Mouse (Mus musculus) liver, embryonic 18 days (tissue): ENCODE measurements around the gene Hmgb3. TPM values are rescaled to one million over a fixed set of nuclear protein-coding genes. Genes with fewer than 3 reads are reported as not detected.

ENCODE experiments used
- polyA plus RNA-seq: library from polyadenylated mRNA; depleted of rRNA; stranded (reverse); fragments of >200 nt; gene quantifications from 2 replicates; pipeline ENCODE4 v1.2.3, GENCODE M21; 2012; rRNA removed

The Hmgb3 gene
- polyA plus RNA-seq, result 71.5 and 73.6 TPM in 2 replicates

DNA sequence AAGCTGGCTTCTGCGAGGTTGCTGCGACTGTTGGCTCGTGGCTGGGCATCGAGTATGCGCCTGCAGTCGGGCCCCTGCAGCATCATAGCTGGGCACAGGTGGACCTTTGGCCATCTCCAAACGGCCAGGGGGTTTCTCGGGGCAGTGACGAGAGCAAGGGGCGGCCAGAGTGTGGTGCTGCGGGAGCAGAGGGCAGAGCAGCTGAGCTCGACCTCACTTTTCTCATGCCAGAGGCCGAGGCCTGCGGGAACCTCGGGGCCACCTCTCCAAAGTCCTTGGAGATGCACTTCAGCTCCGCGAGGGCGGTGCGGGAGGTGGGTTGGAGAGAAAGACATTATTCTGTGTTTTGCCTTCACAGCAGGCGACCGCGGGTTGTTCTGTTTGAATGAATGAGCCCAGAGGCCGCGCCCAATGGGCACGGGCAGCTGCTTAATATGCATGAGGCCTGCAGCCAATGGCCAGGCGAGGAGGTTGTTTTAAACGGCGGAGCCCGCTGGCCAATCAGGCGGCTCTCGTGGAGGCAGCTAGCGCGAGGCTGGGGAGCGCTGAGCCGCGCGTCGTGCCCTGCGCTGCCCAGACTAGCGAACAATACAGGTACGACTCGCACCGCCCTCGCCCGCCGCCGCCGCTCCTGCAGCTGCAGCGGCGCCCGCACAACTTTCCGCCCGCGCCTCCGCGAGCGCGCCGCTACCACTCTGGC lies at the start of gene Hmgb3:
TSS of gene Hmgb3 (plus strand) at position 504 of the 700 bp plus-strand sequence.

Other genes with a start within 250 kb of the Hmgb3 start
- 4.1 TPM in 2 replicates for gene Mtmr1, start 191.2 kb upstream of the Hmgb3 start, polyA plus RNA-seq
- gene Cd99l2, start 63.1 kb upstream of the Hmgb3 start, polyA plus RNA-seq, result 7.3 and 7.7 TPM in 2 replicates
- gene Gpr50, start 107.7 kb downstream of the Hmgb3 start, polyA plus RNA-seq, result not detected in 2 replicates